Mouse (Mus musculus) A20 (cell line): Measurements from ENCODE around the gene Fry.
A peak's percentile ranks its signal among the peaks of the same experiment; 100 is the strongest.

Experiments
- DNase-seq: peaks from one replicate; pipeline ENCODE4 v3.0.0-alpha.2; 2011; ENCODE audit warnings: low read depth, low spot score

Gene Fry

DNA sequence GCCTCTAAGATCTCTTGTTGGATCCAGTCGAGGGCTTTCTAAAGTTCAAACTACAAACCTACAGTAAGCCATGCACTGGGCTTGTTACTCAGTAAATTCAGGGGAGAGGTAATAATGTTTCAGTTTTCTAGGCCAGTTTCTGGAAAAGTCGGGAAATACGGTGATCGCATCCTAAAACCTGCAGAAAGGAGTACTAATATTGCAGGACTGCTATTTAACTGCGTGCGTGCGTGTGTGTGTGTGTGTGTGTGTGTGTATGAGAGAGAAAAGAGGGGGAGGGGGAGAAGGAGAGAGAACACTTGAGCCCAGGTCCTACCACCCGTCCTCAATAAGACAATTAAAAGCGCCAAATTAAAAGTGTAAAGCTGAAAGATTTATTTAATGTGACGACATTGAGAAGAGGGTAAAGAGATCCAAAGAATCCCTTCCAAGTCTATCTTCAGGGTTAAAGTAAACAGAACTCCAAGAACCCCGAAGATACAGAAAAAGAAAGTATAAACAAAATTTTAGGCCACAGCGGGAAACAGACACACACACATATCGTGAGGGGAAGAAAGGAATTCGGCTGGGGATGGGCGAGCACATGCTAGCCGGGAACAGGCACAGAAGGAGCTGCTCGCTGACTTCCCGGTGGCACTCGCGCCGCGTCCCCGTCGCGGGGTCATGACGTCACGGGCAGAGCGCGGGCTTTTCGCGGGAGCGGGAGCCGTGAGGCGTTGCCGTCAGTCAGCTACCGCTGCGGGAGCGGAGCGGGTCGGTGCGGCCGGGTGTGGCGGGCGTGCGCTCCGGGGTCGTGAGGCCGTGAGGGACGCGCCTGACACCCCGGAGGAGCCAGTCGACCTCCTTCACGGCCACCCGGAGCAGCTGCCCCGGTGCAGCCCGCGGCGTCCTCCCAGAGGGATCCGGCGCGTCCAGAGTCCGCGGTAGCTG, 403.8 kb downstream of the Fry start, which contains the start of gene Brca2:
Gene Brca2 (plus strand): TSS at position 694 of the 930 bp plus-strand sequence.
- peak; percentile 92 for DNase-seq

DNA sequence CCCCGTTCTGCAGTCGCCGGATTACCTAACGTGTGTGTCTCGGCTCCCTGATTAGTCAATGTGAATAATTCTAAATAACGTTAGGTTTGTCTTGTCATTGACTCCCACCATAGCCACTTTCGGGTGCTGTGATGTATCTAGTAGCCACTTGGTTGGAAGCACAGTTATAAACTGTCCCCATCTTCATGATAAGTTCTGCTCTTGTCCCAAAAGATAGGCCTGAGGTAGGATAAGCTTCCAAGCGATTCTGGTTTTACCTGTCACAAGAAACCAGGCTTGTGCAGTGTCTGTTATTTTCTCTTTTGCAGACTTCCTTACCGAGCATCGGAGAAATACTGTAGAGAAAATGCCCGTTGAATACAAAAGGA, 404.4 kb downstream of the Fry start:
- no peak for DNase-seq

DNA sequence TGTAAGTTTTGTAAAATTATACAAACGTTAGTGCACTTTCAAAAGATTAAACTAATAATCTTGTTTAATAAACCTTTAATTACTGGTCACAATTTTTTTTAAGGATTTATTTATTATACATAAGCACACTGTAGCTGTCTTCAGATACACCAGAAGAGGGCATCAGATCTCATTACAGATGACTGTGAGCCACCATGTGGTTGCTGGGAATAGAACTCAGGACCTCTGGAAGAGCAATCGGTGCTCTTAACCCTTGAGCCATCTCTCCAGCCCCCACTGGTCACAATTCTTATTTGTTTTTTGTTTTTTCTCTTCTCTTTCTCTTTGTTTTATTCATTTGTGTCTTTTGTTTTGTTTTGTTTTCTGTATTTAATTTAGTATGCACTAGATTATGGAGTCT, 406.8 kb downstream of the Fry start:
- DNase-seq = no peak

DNA sequence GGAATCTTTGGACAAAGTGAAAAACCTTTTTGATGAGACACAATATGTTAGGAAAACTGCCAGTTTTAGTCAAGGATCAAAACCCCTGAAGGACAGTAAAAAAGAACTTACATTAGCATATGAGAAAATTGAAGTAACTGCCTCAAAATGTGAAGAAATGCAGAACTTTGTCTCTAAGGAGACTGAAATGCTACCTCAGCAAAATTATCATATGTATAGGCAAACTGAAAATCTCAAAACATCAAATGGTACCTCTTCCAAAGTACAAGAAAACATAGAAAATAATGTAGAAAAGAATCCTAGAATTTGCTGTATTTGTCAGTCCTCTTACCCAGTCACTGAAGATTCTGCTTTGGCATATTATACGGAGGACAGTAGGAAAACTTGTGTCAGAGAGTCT, 422.9 kb downstream of the Fry start:
- no peak for DNase-seq

DNA sequence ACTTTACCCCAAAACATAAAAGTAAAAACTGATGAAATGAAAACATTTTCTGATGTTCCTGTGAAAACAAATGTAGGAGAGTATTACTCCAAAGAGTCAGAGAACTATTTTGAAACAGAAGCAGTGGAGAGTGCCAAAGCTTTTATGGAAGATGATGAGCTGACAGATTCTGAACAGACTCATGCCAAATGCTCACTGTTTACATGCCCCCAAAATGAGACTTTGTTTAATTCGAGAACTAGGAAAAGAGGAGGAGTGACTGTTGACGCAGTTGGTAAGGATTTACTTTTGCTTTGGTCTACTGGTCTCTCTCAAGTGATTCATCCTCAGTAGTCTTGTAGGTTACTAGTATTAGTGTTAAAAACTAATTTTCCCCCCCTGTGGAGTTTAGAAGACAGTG, 424.7 kb downstream of the Fry start:
- no peak for DNase-seq
